Mouse (Mus musculus): ENCODE data around the gene Lrrc8e.

Lrrc8e gene

GRCm38 (mm10) chr8:4256911-4257310 lies 30.3 kb downstream of the Lrrc8e start:
- no peak for DNase-seq (ENCODE audit: low spot score in 2 of 2)

GRCm38 (mm10) chr8:4257350-4257749 lies 30.7 kb downstream of the Lrrc8e start:
- DNase-seq (ENCODE audit: low spot score in 2 of 2) = no peak

DNA sequence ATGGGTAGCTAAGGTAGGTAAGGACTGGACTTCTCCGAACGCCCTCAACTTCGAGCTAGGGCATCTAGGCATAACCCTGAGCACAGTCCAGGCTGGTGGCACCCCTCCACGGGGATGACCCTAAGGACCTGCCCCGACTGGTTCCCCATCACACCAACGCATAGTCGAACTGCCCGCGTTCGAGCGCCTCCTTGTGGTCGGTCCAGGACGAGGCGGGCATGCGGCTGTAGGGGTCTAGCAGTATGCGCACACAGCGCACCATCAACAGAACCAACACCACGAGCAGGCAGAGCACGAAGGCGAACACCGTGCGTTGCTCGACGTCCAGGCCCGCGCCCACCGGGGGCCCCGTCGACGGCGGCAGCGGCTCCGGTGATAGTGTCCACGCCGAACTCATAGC lies 31.6 kb downstream of the Lrrc8e start:
- peak; percentile 67 to 74 for DNase-seq (ENCODE audit: low spot score in 2 of 2)

GRCm38 (mm10) chr8:4258678-4259077 lies 32.1 kb downstream of the Lrrc8e start:
- peak in 1 of 2 experiments; percentile 18 for DNase-seq (ENCODE audit: low spot score in 2 of 2)

- peak; percentile 92 to 93 for DNase-seq (ENCODE audit: low spot score in 2 of 2)
Observed at GRCm38 (mm10) chr8:4259125-4259804, 32.6 kb downstream of the Lrrc8e start, which contains the start of gene Ctxn1. TSS of gene Ctxn1 (minus strand) at chr8:4259274.

DNA sequence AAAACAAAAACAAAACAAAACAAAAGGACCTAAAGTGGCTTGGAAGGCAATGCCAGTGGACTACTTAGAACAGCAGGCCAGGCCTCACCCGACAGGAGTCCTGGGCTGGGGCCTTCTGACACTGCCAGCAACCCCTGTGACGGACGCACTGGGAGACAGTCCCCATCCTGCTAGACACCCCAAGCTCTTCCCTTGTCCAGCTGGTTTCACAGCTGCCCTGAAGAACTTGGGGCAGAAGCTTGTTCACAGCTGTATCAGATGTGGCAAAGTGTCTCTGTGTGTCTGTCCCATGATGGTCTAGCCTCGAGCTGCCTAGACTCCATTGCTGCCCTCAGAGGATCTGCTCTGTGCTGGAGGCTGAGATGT lies 33.2 kb downstream of the Lrrc8e start:
- DNase-seq (ENCODE audit: low spot score in 2 of 2) = no peak

DNA sequence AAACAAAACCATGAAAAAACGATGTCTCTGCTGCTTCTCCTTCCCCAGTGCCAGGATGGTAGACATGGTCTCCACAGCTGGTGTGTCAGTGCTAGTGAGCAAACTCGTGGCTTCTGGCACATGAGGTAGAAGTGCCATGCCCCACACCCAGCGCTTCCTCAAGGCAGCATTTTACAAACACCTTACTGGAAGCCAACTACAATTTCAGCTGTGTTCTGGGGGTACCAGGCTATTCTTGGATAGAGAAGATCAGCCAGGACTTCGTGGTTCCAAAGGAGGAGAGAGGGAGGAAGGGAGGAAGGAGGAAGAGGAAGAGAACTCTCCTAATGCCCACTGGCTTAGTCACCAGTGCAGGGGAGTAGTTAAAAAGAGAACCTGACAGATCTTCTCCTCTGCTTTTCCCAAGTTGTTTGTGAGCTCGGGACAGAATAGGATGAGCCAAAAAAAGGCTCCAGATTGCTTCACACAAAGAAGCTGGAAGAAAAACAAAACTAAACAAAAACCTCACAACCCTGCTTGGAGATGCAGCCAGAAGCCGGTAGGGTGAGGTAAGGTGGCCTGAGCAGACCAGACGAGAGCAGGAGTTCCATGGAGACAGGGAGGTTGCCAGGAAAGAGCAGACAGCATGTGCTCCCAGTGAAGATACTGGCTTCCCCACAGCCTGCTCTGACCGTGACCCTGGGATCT lies 36.6 kb downstream of the Lrrc8e start:
- no peak for DNase-seq (ENCODE audit: low spot score in 2 of 2)

DNA sequence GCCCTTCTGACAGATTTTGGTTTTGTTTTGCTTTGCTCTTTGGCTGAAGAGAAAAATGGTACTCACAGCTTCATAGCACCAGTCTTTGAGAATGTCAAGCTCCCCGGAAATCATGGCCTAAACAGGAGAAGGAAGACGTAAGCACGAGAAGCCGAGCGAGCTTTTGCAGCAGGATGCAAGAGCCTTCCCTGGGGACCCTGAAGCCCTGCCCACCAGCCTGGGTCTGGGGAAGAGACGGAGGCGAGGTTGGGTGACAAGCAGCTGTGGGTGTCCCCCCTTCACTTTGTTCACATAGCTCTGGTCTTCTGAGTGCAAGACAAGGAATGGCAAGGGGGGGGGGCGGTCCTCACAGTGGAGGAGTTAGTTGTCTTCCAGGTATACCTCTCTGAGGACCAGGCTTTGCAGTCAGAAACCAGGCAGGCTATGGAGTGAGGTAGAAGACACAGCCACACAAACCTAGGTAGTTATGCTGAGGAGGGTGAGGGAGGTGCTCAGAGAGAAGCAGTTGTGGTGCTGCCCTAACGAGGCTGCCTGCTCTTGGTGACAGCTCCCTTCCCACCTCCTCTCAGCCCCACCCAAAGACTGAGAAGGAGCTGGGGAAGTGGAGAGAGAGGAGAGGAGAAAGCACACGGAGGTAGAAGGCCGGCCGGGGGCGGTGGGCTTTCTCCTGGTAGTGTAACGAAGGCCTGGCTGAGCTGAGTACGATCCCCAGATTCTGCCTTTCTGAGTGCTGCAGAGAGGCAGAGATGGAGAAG lies 38.7 kb downstream of the Lrrc8e start:
- no peak for DNase-seq (ENCODE audit: low spot score in 2 of 2)

GRCm38 (mm10) chr8:4267627-4268026 lies 41.0 kb downstream of the Lrrc8e start:
- no peak for DNase-seq (ENCODE audit: low spot score in 2 of 2)

- no peak for DNase-seq (ENCODE audit: low spot score in 2 of 2)
Observed at GRCm38 (mm10) chr8:4269609-4270008, 43.0 kb downstream of the Lrrc8e start.

DNA sequence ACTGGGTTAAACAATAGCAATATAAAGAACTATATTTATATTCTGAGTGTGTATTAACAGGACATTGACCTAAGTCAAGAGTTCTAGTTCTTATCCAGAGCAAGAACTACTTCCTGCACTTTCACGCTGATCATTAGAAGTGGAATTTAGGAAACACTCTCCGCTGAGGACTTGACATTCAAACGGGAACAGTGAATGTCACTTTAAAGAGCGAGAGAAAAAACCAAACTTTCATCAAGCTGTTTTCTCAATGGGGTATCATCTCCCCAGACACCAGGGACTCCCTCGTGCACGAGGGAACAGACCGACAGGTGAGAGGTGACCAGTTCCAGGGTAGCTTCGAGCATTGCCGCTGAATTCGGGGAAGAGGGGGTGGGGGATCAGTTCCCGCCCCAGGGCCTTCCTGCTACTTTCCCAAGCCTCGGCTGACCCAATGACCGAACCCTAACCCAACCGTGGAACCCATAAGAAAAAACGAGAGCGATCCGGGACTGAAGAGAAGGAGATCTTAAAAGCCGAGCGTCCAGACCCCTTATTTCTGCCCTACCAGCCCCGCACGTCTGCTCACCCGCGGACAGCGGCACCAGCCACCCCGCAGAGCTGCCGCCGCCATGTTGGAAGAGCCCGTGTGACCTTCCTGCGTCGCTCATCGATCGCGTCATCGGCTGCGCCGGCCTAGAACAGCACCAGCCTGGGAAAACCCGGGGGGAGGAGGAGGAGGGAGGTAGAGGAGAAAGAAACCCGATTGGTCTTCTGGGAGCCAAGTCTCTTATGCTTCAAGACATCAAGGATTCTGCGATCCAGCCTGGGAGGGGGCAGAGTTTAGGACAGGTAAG lies 48.9 kb downstream of the Lrrc8e start, which contains the start of gene Timm44:
Gene Timm44 (minus strand): TSS at position 639 of the 836 bp plus-strand sequence.
- peak; percentile 92 to 94 for DNase-seq (ENCODE audit: low spot score in 2 of 2)

DNA sequence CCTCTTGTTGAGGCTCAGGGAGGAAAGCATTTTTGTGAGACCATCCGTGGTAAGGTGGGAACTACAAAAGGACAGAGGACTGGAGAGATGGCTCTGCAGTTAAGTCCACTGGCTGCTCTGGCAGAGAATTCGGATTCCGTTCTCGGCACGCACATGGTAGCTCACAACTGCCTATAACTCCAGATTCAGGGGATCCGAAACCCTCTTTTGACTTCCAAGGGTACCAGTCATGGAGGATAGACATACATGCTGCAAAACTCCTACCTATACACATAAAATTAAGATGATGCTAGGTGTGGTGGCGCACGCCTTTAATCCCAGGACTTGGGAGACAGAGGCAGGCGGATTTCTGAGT lies 49.5 kb downstream of the Lrrc8e start:
- DNase-seq (ENCODE audit: low spot score in 2 of 2) = no peak
